Mouse (Mus musculus): ENCODE measurements at regions not wholly inside any gene's neighbourhood (a gene's known extent, or its start where the extent isn't known, plus 50 kb on each side); places are given as distances from the start of the nearest gene placed in this dataset.

DNA sequence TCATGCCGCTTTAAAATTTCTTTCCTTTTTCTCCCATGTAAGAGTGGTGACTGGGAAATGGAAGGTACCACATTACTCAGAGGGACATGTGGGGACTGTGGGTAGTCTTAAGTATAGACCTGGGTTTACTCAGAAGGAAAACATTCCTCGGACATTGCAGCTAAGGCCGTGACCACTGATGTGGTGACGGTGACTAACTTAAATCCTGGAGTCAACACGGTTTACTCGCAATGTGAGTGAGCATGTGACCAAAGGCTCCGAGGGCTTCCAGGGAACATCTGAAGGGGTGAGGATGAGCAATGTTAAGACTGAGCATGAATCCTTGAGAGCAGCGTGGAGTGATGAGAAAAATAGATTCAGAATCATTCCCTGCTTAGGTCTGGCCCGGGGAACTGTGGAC, 133.1 kb upstream of the Adamts5 start:
- H3K27me3 ChIP-seq (replicated peaks), result no peaks in the 10 kb centered on the region
- ATAC-seq, result no peak
- no peak overlapping the region for H3K27ac ChIP-seq
- no peak overlapping the region for H3K4me2 ChIP-seq
- no peaks in the 10 kb centered on the region for H3K36me3 ChIP-seq
- H3K4me3 ChIP-seq, result no peak overlapping the region
- no peak overlapping the region for H3K9ac ChIP-seq
- no peaks in the 10 kb centered on the region for H3K4me1 ChIP-seq
- 78% methylated on average over 9 of the region's 9 CpGs for WGBS (ENCODE audit: insufficient replicate concordance)
- no peaks in the 10 kb centered on the region for H3K9me3 ChIP-seq (replicated peaks)

DNA sequence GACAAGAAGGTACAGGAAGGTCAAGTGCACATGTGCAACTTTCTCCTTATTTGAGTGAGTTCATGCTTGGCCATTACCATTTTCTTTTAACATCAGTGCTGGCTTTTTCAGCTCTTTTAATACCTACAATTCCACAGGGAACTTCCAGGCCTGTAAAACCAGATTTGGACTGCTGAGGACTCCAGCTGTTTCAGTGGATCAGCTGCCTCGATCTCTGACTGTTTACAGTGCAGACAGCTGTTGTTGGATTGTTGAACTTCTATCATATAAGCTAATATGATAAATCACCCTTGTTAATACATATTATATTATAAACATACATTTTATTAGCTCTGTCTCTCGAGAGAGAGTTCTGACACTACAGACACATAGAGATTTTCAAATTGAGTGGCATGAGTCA, 126.1 kb upstream of the Adamts5 start:
- ATAC-seq, result no peak
- Histone ChIP-seq H3K9me3 (replicated peaks) (no peaks in the 10 kb centered on the region), H3K27ac (no peak overlapping the region), H3K9ac (no peak overlapping the region), H3K4me3 (no peak overlapping the region), H3K4me1 (no peaks in the 10 kb centered on the region), H3K4me2 (no peak overlapping the region), H3K27me3 (replicated peaks) (no peaks in the 10 kb centered on the region), H3K36me3 (no peaks in the 10 kb centered on the region)
- 59% methylated on average over 2 of the region's 2 CpGs for WGBS (ENCODE audit: insufficient replicate concordance)

DNA sequence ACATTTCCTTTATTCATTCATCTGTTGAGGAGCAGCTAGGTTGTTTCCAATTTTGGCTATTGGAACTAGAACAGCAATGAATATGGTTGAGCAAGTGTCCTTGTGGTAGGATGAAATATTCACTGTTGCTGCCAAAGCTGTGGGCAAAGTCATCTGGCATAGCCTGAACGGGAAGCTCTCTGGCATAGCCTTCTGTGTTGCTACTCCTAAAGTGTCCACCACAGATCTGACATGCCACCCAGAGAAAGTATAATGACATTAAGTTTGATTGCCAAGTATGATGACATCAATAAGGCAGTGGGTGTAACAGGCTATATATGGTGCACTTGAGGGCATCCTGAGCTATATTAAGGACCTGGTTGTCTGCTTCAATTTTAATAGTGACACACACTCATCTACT, 113.7 kb upstream of the Adamts5 start:
- H3K36me3 ChIP-seq, result no peaks in the 10 kb centered on the region
- no peak overlapping the region for H3K27ac ChIP-seq
- H3K4me3 ChIP-seq, result no peak overlapping the region
- no peaks in the 10 kb centered on the region for H3K4me1 ChIP-seq
- no peaks in the 10 kb centered on the region for H3K9me3 ChIP-seq (replicated peaks)
- H3K9ac ChIP-seq, result no peak overlapping the region
- no peak for ATAC-seq
- H3K27me3 ChIP-seq (replicated peaks), result no peaks in the 10 kb centered on the region
- 48% methylated on average over 1 of the region's 1 CpGs for WGBS (ENCODE audit: insufficient replicate concordance)
- no peak overlapping the region for H3K4me2 ChIP-seq

DNA sequence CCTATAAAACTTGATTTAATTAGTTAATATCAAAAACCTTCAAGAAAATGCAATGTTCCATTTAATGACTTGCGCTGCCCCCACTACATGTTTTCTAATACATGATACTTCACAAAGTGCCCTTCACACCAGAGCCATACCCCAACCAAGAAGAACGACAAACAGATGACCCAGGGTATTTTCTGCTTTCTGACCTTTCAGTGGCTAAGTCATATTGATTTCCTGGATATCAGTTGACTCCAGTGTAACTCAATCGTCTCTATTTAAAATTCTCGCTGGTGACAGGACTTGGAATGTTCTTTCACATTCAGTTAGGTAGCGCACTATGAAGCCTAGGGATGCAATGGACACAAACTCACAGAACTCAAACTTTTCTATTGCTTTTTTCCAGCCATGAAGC, 109.4 kb upstream of the Adamts5 start:
- no peaks in the 10 kb centered on the region for H3K36me3 ChIP-seq
- no peaks in the 10 kb centered on the region for H3K4me1 ChIP-seq
- no peak for ATAC-seq
- H3K27ac ChIP-seq, result no peak overlapping the region
- H3K9me3 ChIP-seq (replicated peaks), result no peaks in the 10 kb centered on the region
- 75% methylated on average over 5 of the region's 5 CpGs for WGBS (ENCODE audit: insufficient replicate concordance)
- H3K4me3 ChIP-seq, result no peak overlapping the region
- H3K4me2 ChIP-seq, result no peak overlapping the region
- H3K27me3 ChIP-seq (replicated peaks), result no peaks in the 10 kb centered on the region
- no peak overlapping the region for H3K9ac ChIP-seq

DNA sequence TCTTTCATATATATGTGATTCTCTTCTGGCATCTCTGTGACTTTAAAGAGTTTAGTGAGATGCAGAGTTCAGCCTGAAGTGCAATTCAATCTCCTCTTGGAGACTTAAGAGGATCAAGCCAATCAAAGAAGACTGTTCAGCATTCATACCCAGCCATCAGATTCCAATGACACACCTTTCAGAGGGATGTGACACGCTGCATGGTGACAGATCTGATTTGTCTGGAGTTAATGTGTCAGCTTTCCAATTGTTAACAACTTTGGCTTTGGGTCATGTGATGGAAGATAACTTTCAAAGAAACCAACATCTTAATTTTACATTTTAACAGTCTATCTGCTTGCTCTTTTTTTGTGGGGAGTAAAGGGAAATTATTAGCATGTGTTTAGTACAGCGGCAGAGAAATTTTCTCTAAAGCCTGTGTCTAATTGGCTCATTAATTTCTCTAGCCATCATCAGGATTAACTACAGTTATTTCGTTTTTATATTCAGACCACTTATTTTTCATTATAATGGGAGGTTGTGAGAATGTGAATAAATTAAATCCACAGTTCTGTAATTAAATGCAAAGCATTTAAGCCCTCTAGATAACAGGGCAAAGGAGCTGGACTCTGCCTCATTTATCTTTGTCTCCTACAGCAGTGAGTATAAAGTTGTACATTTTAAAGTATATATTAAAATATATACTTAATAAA, 108.2 kb upstream of the Adamts5 start:
- Histone ChIP-seq H3K4me2 (no peak overlapping the region), H3K9me3 (replicated peaks) (no peaks in the 10 kb centered on the region), H3K4me1 (no peaks in the 10 kb centered on the region), H3K36me3 (no peaks in the 10 kb centered on the region), H3K27ac (no peak overlapping the region), H3K9ac (no peak overlapping the region), H3K27me3 (replicated peaks) (no peaks in the 10 kb centered on the region), H3K4me3 (no peak overlapping the region)
- WGBS (ENCODE audit: insufficient replicate concordance), result 59% methylated on average over 3 of the region's 3 CpGs
- ATAC-seq, result no peak

DNA sequence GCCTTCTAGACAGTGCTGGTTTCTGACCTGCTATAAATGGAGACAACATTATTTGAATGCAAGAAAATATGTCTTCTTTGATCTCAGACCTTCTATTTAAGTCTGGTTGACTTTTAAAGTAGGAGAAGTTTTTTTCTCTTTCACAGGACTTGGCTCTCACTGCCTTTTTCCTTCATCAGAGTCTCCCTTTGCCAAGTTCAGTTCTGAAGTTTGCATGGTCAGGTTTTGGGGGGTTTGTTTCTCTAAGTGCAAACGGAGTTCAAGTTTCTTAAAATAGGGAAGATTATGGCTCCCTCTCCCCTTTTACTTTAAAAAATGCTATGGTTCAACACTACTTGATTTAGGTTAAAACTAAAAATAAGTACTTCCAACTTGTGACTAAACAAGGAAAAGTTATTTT, 106.2 kb upstream of the Adamts5 start:
- H3K36me3 ChIP-seq, result no peaks in the 10 kb centered on the region
- no peaks in the 10 kb centered on the region for H3K9me3 ChIP-seq (replicated peaks)
- no peak overlapping the region for H3K4me2 ChIP-seq
- no peaks in the 10 kb centered on the region for H3K4me1 ChIP-seq
- ATAC-seq, result no peak
- H3K27me3 ChIP-seq (replicated peaks), result no peaks in the 10 kb centered on the region
- H3K4me3 ChIP-seq, result no peak overlapping the region
- no peak overlapping the region for H3K9ac ChIP-seq
- no peak overlapping the region for H3K27ac ChIP-seq
- 66% methylated on average over 1 of the region's 1 CpGs for whole genome bisulfite sequencing (ENCODE audit: insufficient replicate concordance)

DNA sequence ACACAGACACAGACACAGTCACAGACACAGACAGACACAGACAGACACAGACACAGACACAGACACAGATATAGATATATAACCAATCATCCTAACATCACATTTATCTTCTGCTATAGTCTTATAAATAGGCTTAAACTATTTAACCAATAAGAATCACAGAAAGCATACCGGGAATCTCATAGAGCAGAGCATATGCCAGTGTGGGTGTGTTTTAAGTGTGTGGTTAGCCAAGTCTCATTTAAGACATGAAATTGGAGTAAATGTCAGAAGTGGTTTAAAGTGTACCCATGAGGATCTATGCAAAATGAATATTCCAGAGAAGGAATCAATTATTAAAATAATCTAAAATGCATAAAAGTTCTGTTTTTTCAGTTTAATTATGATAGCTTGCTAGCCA, 99.2 kb upstream of the Adamts5 start:
- ATAC-seq, result no peak
- WGBS (ENCODE audit: insufficient replicate concordance), result 74% methylated on average over 1 of the region's 1 CpGs

DNA sequence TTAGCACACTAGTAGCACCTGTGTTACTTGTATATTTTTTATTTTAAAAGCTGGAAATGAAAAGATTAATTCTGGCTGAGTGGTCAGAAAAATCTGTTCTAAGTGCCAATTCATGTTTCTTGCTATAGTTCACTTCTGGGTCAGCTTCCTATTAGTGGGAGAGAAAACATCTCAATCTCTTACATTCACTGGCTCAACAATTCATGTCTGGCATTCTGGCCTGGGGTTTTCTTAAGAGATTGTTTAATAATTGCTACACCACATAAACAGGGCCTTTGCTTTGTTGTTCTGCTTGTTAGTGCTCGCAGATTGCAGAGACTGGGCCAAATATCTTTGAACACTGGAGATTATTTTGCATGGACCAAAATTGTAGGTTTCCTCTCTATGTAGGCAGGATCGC, 84.2 kb upstream of the Adamts5 start:
- no peaks in the 10 kb centered on the region for H3K4me1 ChIP-seq
- no peak overlapping the region for H3K4me2 ChIP-seq
- H3K27me3 ChIP-seq (replicated peaks), result no peaks in the 10 kb centered on the region
- H3K9me3 ChIP-seq (replicated peaks), result no peaks in the 10 kb centered on the region
- no peak overlapping the region for H3K9ac ChIP-seq
- H3K27ac ChIP-seq, result no peak overlapping the region
- H3K4me3 ChIP-seq, result no peak overlapping the region
- ATAC-seq, result no peak
- H3K36me3 ChIP-seq, result no peaks in the 10 kb centered on the region
- WGBS (ENCODE audit: insufficient replicate concordance), result 63% methylated on average over 2 of the region's 2 CpGs

More for the DNA sequence above, 99.2 kb upstream of the Adamts5 start:
- H3K9me3 ChIP-seq (replicated peaks), result no peaks in the 10 kb centered on the region
- no peak overlapping the region for H3K9ac ChIP-seq
- H3K27me3 ChIP-seq (replicated peaks), result no peaks in the 10 kb centered on the region
- no peak overlapping the region for H3K27ac ChIP-seq
- no peak overlapping the region for H3K4me2 ChIP-seq
- no peaks in the 10 kb centered on the region for H3K4me1 ChIP-seq
- no peak overlapping the region for H3K4me3 ChIP-seq
- H3K36me3 ChIP-seq, result no peaks in the 10 kb centered on the region

DNA sequence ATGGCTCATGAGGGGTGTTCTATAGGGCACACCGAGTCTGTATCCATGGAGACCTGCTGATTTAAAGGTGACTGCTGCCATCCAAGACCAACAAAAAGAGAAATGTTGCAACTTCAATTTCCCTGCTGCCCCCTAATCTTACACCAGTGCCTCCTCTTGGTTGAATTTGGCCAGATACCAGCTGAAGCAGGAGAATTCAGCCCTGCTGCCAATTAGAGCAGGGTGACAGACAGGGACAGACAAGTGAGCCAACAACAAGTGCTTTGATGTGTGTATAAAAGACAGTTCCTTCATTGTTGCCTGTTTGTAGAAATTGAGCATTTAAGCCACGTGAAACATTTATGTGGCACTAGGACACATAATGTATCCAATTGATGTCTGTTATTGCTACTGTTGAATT, 75.5 kb upstream of the Adamts5 start:
- no peak for ATAC-seq
- Histone ChIP-seq H3K4me3 (no peak overlapping the region), H3K36me3 (no peaks in the 10 kb centered on the region), H3K4me1 (no peaks in the 10 kb centered on the region), H3K27me3 (replicated peaks) (no peaks in the 10 kb centered on the region), H3K9me3 (replicated peaks) (no peaks in the 10 kb centered on the region), H3K27ac (no peak overlapping the region), H3K4me2 (no peak overlapping the region), H3K9ac (no peak overlapping the region)
- WGBS (ENCODE audit: insufficient replicate concordance), result 62% methylated on average over 2 of the region's 2 CpGs

DNA sequence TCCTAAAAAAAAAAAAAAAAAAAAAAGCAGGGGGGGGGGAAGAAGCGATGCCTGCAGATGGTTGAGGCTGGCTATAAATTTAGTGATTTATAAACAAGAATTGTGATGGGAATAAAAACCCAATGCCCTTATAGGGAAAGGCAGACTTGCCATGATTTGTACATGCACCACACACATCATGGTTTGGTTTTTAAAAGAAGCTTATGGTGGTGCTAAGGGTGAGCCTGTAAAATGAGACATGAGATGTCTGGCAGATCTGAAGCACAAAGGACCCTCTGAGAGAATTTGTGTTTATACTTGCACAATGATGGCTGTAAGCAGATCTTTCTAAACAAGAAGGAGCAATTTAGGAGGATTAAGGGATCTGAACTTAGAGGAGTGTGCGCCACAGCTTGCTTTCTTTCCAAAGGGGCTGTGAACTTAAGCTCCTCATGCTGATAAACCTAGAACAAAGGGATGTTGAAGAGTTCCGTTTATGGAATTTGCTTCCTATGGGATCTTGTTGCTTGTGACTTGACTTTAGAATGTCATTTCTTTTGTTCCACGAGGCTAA, 65.3 kb upstream of the Adamts5 start:
- Histone ChIP-seq H3K27ac (no peak overlapping the region), H3K4me1 (no peaks in the 10 kb centered on the region), H3K27me3 (replicated peaks) (no peaks in the 10 kb centered on the region), H3K9me3 (replicated peaks) (no peaks in the 10 kb centered on the region), H3K36me3 (no peaks in the 10 kb centered on the region), H3K4me3 (no peak overlapping the region), H3K4me2 (no peak overlapping the region), H3K9ac (no peak overlapping the region)
- ATAC-seq, result no peak
- 54% methylated on average over 4 of the region's 4 CpGs for WGBS (ENCODE audit: insufficient replicate concordance)

DNA sequence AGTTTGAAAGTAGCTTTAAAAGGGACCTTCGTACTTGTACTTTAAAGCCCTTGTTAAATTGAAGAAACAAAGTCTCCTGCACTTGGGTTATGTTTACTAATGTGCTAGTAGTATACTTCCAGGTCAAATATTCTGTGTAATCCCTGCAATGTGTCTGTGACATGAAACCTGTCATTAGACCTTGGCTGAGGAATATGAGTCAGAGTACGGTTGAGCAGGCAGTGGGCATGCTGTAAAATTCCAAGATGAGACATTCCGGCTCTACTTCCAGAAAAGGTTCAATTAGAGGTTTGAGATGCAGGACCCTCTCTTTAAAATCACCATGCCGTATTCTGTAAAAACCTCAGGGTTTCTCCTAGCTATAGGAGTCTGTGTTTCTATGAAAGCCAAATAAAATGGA, 64.6 kb upstream of the Adamts5 start:
- 71% methylated on average over 4 of the region's 4 CpGs for WGBS (ENCODE audit: insufficient replicate concordance)
- ATAC-seq, result no peak
- no peaks in the 10 kb centered on the region for H3K4me1 ChIP-seq

DNA sequence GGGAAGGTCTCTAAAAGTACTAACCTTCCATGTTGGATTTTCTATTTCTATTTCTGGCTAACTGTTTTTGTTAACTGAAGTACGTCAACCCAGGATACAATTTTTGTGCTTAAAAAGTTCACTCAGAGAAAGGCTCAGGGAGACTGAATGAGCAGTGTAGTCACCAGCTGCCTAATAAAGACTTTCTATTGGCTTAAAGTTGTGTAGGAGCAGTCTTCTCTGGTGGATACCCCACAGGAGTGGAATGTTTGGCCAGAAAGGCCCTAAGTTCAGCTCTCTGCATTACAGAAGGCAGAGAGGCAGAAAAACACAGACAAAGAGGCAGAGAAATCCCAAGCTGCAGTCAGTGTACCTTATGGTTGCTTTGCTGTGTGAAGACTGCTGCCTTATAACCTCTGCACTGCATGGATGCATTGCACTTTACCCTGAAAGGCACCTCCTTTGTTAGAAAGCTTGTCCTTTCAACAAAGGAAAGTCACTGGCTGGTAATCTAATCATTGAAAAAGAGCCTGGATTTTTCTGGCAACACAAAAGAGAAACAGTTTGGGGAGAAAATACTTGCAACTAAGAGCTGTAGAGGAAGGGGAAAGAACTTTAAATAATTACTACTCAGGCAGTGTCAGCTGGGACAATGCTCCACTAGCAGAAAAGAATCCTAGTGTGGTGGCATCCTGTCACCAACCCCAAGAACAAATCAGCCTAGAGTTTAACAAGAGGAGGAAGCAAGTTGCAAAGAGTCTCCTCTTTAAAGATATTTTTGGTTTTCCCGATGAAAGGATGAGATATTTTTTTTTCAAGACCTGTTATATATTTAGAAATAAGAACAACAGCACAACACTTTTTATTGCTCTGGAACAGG, 63.0 kb upstream of the Adamts5 start:
- H3K4me3 ChIP-seq, result no peak overlapping the region
- H3K9me3 ChIP-seq (replicated peaks), result no peaks in the 10 kb centered on the region
- H3K4me2 ChIP-seq, result no peak overlapping the region
- H3K27me3 ChIP-seq (replicated peaks), result no peaks in the 10 kb centered on the region
- no peak overlapping the region for H3K9ac ChIP-seq
- 73% methylated on average over 2 of the region's 2 CpGs for WGBS (ENCODE audit: insufficient replicate concordance)
- H3K27ac ChIP-seq, result no peak overlapping the region
- H3K4me1 ChIP-seq, result no peaks in the 10 kb centered on the region
- no peak for ATAC-seq
- no peaks in the 10 kb centered on the region for H3K36me3 ChIP-seq

More for the DNA sequence above, 64.6 kb upstream of the Adamts5 start:
- Histone ChIP-seq H3K27me3 (replicated peaks) (no peaks in the 10 kb centered on the region), H3K4me2 (no peak overlapping the region), H3K9ac (no peak overlapping the region), H3K4me3 (no peak overlapping the region), H3K36me3 (no peaks in the 10 kb centered on the region), H3K27ac (no peak overlapping the region), H3K9me3 (replicated peaks) (no peaks in the 10 kb centered on the region)

Data from liver, embryonic 12.5 days (tissue).